Mouse (Mus musculus) liver, embryonic 14.5 days (tissue): ENCODE measurements around the gene Gpr84. TPM values are rescaled to one million over a fixed set of nuclear protein-coding genes. Genes with fewer than 3 reads are reported as not detected.

ENCODE experiments used
- ATAC-seq: fragments of 200-750 bp; cut with Nextera tagmentation; 2 replicates; pipeline ENCODE4 v1.8.0; 2017; ENCODE audit warnings: moderate number of reproducible peaks, mild to moderate bottlenecking, moderate library complexity; ENCODE audit not compliant: insufficient read depth
- DNase-seq, 3 experiments: peaks; one replicate each; pipeline ENCODE4 v3.0.0-alpha.2; 2012 to 2013; ENCODE audit warnings: low read depth in 3 of 3, low spot score in 3 of 3
- H3K27ac ChIP-seq: fragments of 300-500 bp; sonication (generic); 2 replicates; pipeline ENCODE4 v1.5.1; 2014; ENCODE audit warnings: moderate library complexity, mild to moderate bottlenecking, control low read depth, inconsistent platforms
- H3K27me3 ChIP-seq: fragments of 300-500 bp; sonication (generic); 2 replicates; pipeline ENCODE4 v1.6.1; 2014; ENCODE audit warnings: mild to moderate bottlenecking, low read length, moderate library complexity; ENCODE audit not compliant: control insufficient read depth, insufficient read depth
- H3K36me3 ChIP-seq: fragments of 300-500 bp; sonication (generic); replicated peaks from 2 replicates; pipeline ENCODE4 v1.6.1; 2014; ENCODE audit warnings: low read depth; ENCODE audit not compliant: control insufficient read depth, insufficient read depth
- H3K4me1 ChIP-seq, 2 experiments: fragments of 200-500 bp in 1 of 2; fragments of 300-500 bp in 1 of 2; sonication (generic) in 1 of 2; replicated peaks; 2 replicates each; pipeline ENCODE4 v1.6.1; 2012 to 2014; ENCODE audit warnings: antibody characterized with exemption in 1 of 2, inconsistent platforms in 1 of 2, low read length in 1 of 2; ENCODE audit not compliant: control insufficient read depth in 2 of 2, insufficient read depth in 2 of 2
- H3K4me2 ChIP-seq: fragments of 300-500 bp; sonication (generic); 2 replicates; pipeline ENCODE4 v1.6.1; 2014; ENCODE audit warnings: low read depth, mild to moderate bottlenecking, control low read depth, moderate library complexity
- H3K4me3 ChIP-seq, 2 experiments: fragments of 200-500 bp in 1 of 2; fragments of 300-500 bp in 1 of 2; sonication (generic) in 1 of 2; 2 replicates each; pipeline ENCODE4 v1.5.1; 2012 to 2014; ENCODE audit warnings: low read depth in 2 of 2, low read length in 2 of 2, mild to moderate bottlenecking in 2 of 2, control low read depth in 1 of 2, inconsistent platforms in 1 of 2, moderate library complexity in 1 of 2; ENCODE audit not compliant: insufficient read depth in 1 of 2
- H3K9ac ChIP-seq: fragments of 300-500 bp; sonication (generic); replicated peaks from 2 replicates; pipeline ENCODE4 v1.6.1; 2014; ENCODE audit warnings: mild to moderate bottlenecking, control low read depth, moderate library complexity
- H3K9me3 ChIP-seq: fragments of 300-500 bp; sonication (generic); 2 replicates; pipeline ENCODE4 v1.6.1; 2016; ENCODE audit warnings: low read length, mixed read lengths; ENCODE audit not compliant: control insufficient read depth
- CTCF ChIP-seq: IDR thresholded peaks from 2 replicates; pipeline ENCODE4 v1.5.1; 2016; ENCODE audit warnings: antibody characterized with exemption, low read depth, control low read depth
- EP300 ChIP-seq: IDR thresholded peaks from 2 replicates; pipeline ENCODE4 v1.6.1; 2016; ENCODE audit warnings: antibody characterized with exemption, low read depth
- WGBS: fragments of 180-500 bp; shearing (Covaris S2); extraction: QIAGEN DNeasy Blood & Tissue Kit; methylation state at CpG from one replicate; pipeline ENCODE4 v1.1.7; 2014; ENCODE audit not compliant: insufficient replicate concordance; 5-methylcytosine and 5-hydroxymethylcytosine counted together
- polyA plus RNA-seq, 2 experiments: library from polyadenylated mRNA; depleted of rRNA in 1 of 2; stranded (reverse) in 1 of 2; unstranded in 1 of 2; fragments of >200 nt; fragmentation: Nextera tagmentation in 1 of 2; extraction: Ambion mirVana in 1 of 2; gene quantifications; 2 replicates each; pipeline versions ENCODE4 v1.2.1 to v1.2.3; 2012 to 2014

Gpr84 gene
- polyA plus RNA-seq, 2 experiments, result 0.18 to 0.20 TPM

DNA sequence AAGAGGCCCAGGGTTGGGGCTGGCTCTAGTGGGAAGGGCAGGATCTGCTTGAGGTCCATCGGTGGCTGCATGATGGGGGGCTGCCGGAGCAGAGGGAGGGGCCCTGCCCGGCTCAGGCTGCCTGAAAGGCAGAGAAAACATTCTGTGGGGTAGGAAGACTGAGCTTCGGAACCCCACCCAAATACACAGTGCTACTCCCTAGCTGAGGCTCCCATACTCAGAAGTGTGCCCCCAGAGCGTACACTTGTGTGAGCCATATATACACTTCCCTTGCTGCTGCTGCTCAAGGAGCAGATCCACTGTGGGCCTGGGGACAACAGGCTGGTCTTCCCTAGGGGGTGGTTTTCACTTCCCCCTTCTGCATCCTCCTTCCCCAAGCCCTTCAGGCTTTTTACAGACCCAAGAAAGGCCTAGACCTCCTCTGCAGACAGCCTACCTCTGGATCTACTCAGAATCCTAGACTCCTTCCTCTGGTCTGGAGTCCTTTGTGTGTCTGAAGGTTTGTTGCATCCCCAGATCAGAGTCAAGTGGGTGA is 22.7 kb upstream of the Gpr84 start:
- no peak overlapping the region for H3K27ac ChIP-seq
- peak overlapping the region; percentile 47 for H3K4me2 ChIP-seq
- DNase-seq (no peak), ATAC-seq (no peak)
- 56% methylated on average over 5 of the region's 5 CpGs for WGBS
- H3K9ac ChIP-seq, result no peak overlapping the region
- H3K4me1 ChIP-seq, result peaks cover 0 to 21% of the 10 kb centered on the region in 2 experiments; a peak in 3 of 4 replicates
- peak overlapping the region; percentile 3 to 6; a peak in 1 of 4 replicates for H3K4me3 ChIP-seq
- no peaks in the 10 kb centered on the region for H3K9me3 ChIP-seq
- TF ChIP-seq CTCF (no peak), EP300 (no peak)
- H3K36me3 ChIP-seq, result no peaks in the 10 kb centered on the region
- H3K27me3 ChIP-seq, result no peaks in the 10 kb centered on the region; the same call in 1 of the 2 replicates

- H3K9me3 ChIP-seq, result no peaks in the 10 kb centered on the region
- WGBS, result under 1% methylated on average over 38 of the region's 40 CpGs
- no peaks in the 10 kb centered on the region for H3K27me3 ChIP-seq
- DNase-seq, result peak; percentile 57 to 68 (median 63)
- no peak overlapping the region; the same call in 1 of the 2 replicates for H3K9ac ChIP-seq
- H3K36me3 ChIP-seq, result no peaks in the 10 kb centered on the region
- H3K4me2 ChIP-seq, result peak overlapping the region; percentile 68
- H3K27ac ChIP-seq, result no peak overlapping the region
- peak overlapping the region; percentile 55 to 64 for H3K4me3 ChIP-seq
- TF ChIP-seq CTCF, result peak; percentile 99
- TF ChIP-seq EP300, result no peak
- peaks cover 0 to 8% of the 10 kb centered on the region in 2 experiments; a peak in 2 of 4 replicates for H3K4me1 ChIP-seq
- peak; percentile 95 for ATAC-seq
Observed at GRCm38 (mm10) chr15:103323455-103324247, 13.2 kb upstream of the Gpr84 start.

- no peak overlapping the region for H3K27ac ChIP-seq
- peak overlapping the region; percentile 68 for H3K4me2 ChIP-seq
- peaks cover 0 to 8% of the 10 kb centered on the region in 2 experiments; a peak in 2 of 4 replicates for H3K4me1 ChIP-seq
- peak overlapping the region; percentile 55 to 57 for H3K4me3 ChIP-seq
- H3K9ac ChIP-seq, result peak overlapping the region; percentile 42
- DNase-seq, result no peak
- no peaks in the 10 kb centered on the region for H3K36me3 ChIP-seq
- 4% methylated on average over 14 of the region's 26 CpGs for WGBS
- no peaks in the 10 kb centered on the region for H3K27me3 ChIP-seq
- peak; percentile 61 for ATAC-seq
- TF ChIP-seq EP300 (no peak), CTCF (no peak)
- no peaks in the 10 kb centered on the region for H3K9me3 ChIP-seq
Observed at GRCm38 (mm10) chr15:103323070-103323454, 12.7 kb upstream of the Gpr84 start.

DNA sequence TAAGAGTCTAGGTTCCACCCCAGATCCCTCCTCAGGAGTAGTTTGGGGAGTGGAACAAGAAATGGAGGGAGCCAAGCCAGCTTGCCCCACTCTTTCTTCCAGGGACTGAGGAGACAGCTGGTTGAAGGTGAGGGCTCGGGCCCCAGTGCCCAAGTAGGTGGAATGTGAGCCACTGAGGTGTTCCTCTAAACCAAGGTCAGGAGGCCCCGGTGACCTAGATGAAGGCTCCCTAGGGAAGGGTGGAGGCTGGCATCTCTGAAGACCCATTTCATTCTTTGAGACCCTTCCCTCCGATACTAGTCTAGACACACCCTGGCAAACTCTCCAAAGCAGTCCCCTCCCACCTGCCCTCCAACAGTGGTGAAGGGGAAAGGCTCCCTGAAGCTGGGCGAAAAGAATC is 12.0 kb upstream of the Gpr84 start:
- no peak for DNase-seq
- no peak for TF ChIP-seq CTCF
- no peak for TF ChIP-seq EP300
- 79% methylated on average over 4 of the region's 4 CpGs for WGBS
- no peak for ATAC-seq
- Histone ChIP-seq H3K9me3 (no peaks in the 10 kb centered on the region), H3K4me2 (peak overlapping the region; percentile 68), H3K4me1 (peaks cover 0 to 8% of the 10 kb centered on the region in 2 experiments; a peak in 2 of 4 replicates), H3K27me3 (no peaks in the 10 kb centered on the region), H3K27ac (no peak overlapping the region), H3K9ac (no peak overlapping the region), H3K4me3 (peak overlapping the region in 1 of 2 experiments; percentile 57; a peak in 1 of 4 replicates), H3K36me3 (no peaks in the 10 kb centered on the region)

GRCm38 (mm10) chr15:103321076-103321475 is 10.7 kb upstream of the Gpr84 start:
- ATAC-seq (no peak), DNase-seq (no peak)
- WGBS, result 56% methylated on average over 1 of the region's 1 CpGs
- no peaks in the 10 kb centered on the region for H3K27me3 ChIP-seq
- H3K36me3 ChIP-seq, result no peaks in the 10 kb centered on the region
- H3K9me3 ChIP-seq, result no peaks in the 10 kb centered on the region
- peaks cover 0 to 8% of the 10 kb centered on the region in 2 experiments; a peak in 2 of 4 replicates for H3K4me1 ChIP-seq
- no peak overlapping the region for H3K4me2 ChIP-seq
- H3K9ac ChIP-seq, result no peak overlapping the region
- no peak for TF ChIP-seq EP300
- TF ChIP-seq CTCF, result peak; percentile 69
- no peak overlapping the region for H3K4me3 ChIP-seq
- H3K27ac ChIP-seq, result no peak overlapping the region
